Mouse (Mus musculus) layer of hippocampus, postnatal 14 days (tissue): ENCODE measurements around the gene Crybg1. TPM values are rescaled to one million over a fixed set of nuclear protein-coding genes. Genes with fewer than 3 reads are reported as not detected.
"Not testable (repeated sequence)": the region's sequence is repeated elsewhere in the genome, so short reads cannot be mapped to it uniquely, and the experiment has no call there.

ENCODE experiments used
- DNase-seq, 2 experiments: peaks; one replicate each; pipeline ENCODE4 v3.0.0; 2021 to 2022; ENCODE audit warnings: low spot score in 2 of 2, mixed read lengths in 1 of 2
- total RNA-seq, 2 experiments: library from RNA; stranded (reverse); gene quantifications; 2 replicates each; pipeline ENCODE4 v1.2.3; 2021

Gene Crybg1
- total RNA-seq, 2 experiments from 2014 or later, result 0.65 to 0.72 TPM

GRCm38 (mm10) chr10:44008808-44009207, 139.8 kb downstream of the Crybg1 start:
- no peak for DNase-seq

GRCm38 (mm10) chr10:44006815-44007214, 141.8 kb downstream of the Crybg1 start:
- DNase-seq, result no peak

- DNase-seq, result no peak
These were observed 142.7 kb downstream of the Crybg1 start for GRCm38 (mm10) chr10:44005677-44006641.

GRCm38 (mm10) chr10:44004221-44004751, 144.4 kb downstream of the Crybg1 start:
- no peak for DNase-seq

- DNase-seq, result no peak
These were observed 145.0 kb downstream of the Crybg1 start for GRCm38 (mm10) chr10:44003551-44004151.

GRCm38 (mm10) chr10:44002995-44003524, 145.6 kb downstream of the Crybg1 start:
- DNase-seq, result no peak

GRCm38 (mm10) chr10:44002004-44002940, 146.4 kb downstream of the Crybg1 start:
- no peak for DNase-seq

- DNase-seq, result no peak
These were observed 148.3 kb downstream of the Crybg1 start for GRCm38 (mm10) chr10:44000156-44000865.

- no peak for DNase-seq
These were observed 150.1 kb downstream of the Crybg1 start for GRCm38 (mm10) chr10:43998503-43999082.

- DNase-seq, result no peak
These were observed 150.6 kb downstream of the Crybg1 start for GRCm38 (mm10) chr10:43998023-43998422.

GRCm38 (mm10) chr10:43997276-43997675, 151.4 kb downstream of the Crybg1 start:
- DNase-seq, result no peak

GRCm38 (mm10) chr10:43995858-43996650, 152.6 kb downstream of the Crybg1 start:
- DNase-seq, result no peak

GRCm38 (mm10) chr10:43993198-43993597, 155.5 kb downstream of the Crybg1 start:
- no peak for DNase-seq

GRCm38 (mm10) chr10:43992506-43992905, 156.1 kb downstream of the Crybg1 start:
- DNase-seq, result no peak

- DNase-seq, result no peak
These were observed 157.4 kb downstream of the Crybg1 start for GRCm38 (mm10) chr10:43991268-43991667.

GRCm38 (mm10) chr10:43983866-43984265, 164.8 kb downstream of the Crybg1 start:
- DNase-seq, result no peak

GRCm38 (mm10) chr10:43983241-43983640, 165.4 kb downstream of the Crybg1 start:
- no peak for DNase-seq

- no peak for DNase-seq
These were observed 166.2 kb downstream of the Crybg1 start for GRCm38 (mm10) chr10:43982470-43982869.

GRCm38 (mm10) chr10:43980742-43981141, 167.9 kb downstream of the Crybg1 start:
- DNase-seq, result not testable (repeated sequence)
